Mouse (Mus musculus): Measurements from ENCODE around the gene Onecut1. TPM values are rescaled to one million over a fixed set of nuclear protein-coding genes. Genes with fewer than 3 reads are reported as not detected.

The Onecut1 gene
- total and polyA plus RNA-seq, 3 experiments, result not detected

GRCm38 (mm10) chr9:74904866-74905508 lies 43.3 kb downstream of the Onecut1 start:
- no peaks in the 10 kb centered on the region for H3K36me3 ChIP-seq (replicated peaks in 1 of 2; ENCODE audit: control insufficient read depth in 1 of 2, insufficient read depth in 1 of 2, low read length in 1 of 2)
- H3K9me3 ChIP-seq (replicated peaks; ENCODE audit: low read length), result no peaks in the 10 kb centered on the region
- peak; percentile 84 for DNase-seq (ENCODE audit: extremely low read depth)
- in situ Hi-C loops (cut with MboI; ENCODE audit: low pct_ligation_motif_present, low pct_unique_long_range_greater_than_20kb, low sequenced_read_pairs) (loop anchor here (5.0 to 10.0 kb wide), 4 partner anchors 47 to 370 kb away; partner anchors contain the start of gene Fam214a), dilution Hi-C loops (cut with MboI; ENCODE audit: extremely low pct_ligation_motif_present, extremely low pct_unique_long_range_greater_than_20kb, low sequenced_read_pairs) (no loop called here)
- no peak overlapping the region for H3K27ac ChIP-seq (ENCODE audit: insufficient read depth, low read depth)
- peaks cover 11 to 18% of the 10 kb centered on the region in 2 experiments for H3K4me1 ChIP-seq (ENCODE audit: control insufficient read depth in 1 of 2, insufficient read depth in 2 of 2)
- TF ChIP-seq RAD21 (IDR thresholded peaks at IDR 0.05; ENCODE audit: low read depth, low read length) (peak; percentile 98), BHLHE40 (IDR thresholded peaks at IDR 0.05; ENCODE audit: low read depth, low read length) (peak; percentile 16; the same call in 1 of the 2 replicates), USF2 (conservative IDR thresholded peaks at IDR 0.05; ENCODE audit: low read depth, low read length) (no peak), ZC3H11A (IDR thresholded peaks at IDR 0.05; ENCODE audit: low read depth, low read length) (peak; percentile 86), CTCF (conservative IDR thresholded peaks at IDR 0.05 in 1 of 2, IDR thresholded peaks at IDR 0.05 in 1 of 2; ENCODE audit: low read depth in 2 of 2, low read length in 2 of 2) (peak; percentile 74 to 91), EP300 (IDR thresholded peaks at IDR 0.05; ENCODE audit: low read length) (no peak), RCOR1 (conservative IDR thresholded peaks at IDR 0.05; ENCODE audit: low read depth, low read length) (no peak), NELFE (IDR thresholded peaks at IDR 0.05; ENCODE audit: low read depth, low read length) (no peak), SMC3 (IDR thresholded peaks at IDR 0.05; ENCODE audit: low read depth, low read length) (peak; percentile 91), MAZ (IDR thresholded peaks at IDR 0.05; ENCODE audit: low read depth, low read length) (0 out of 2 replicates have a peak, but pooled peaks have one; percentile 41), ELF1 (IDR thresholded peaks at IDR 0.05; ENCODE audit: low read depth, low read length) (peak; percentile 39), MYC (IDR thresholded peaks at IDR 0.05; ENCODE audit: low read depth, low read length) (no peak), IRF4 (IDR thresholded peaks at IDR 0.05; ENCODE audit: low read depth, low read length) (no peak), PAX5 (IDR thresholded peaks at IDR 0.05; ENCODE audit: low read length) (no peak)
- H3K27me3 ChIP-seq (replicated peaks), result no peaks in the 10 kb centered on the region
- no peak overlapping the region for H3K9ac ChIP-seq (ENCODE audit: insufficient read depth, low read depth)
- H3K4me3 ChIP-seq (replicated peaks in 1 of 3; ENCODE audit: low read depth in 2 of 3, low read length in 2 of 3, poor library complexity in 1 of 3), result no peak overlapping the region
- no peak overlapping the region for H3K4me2 ChIP-seq (ENCODE audit: insufficient read depth, low read depth, poor library complexity, severe bottlenecking)
- H3K79me2 ChIP-seq (replicated peaks; ENCODE audit: control insufficient read depth, extremely low read depth, insufficient read depth, poor library complexity, severe bottlenecking), result no peaks in the 10 kb centered on the region

- Histone ChIP-seq H3K4me1 (ENCODE audit: control insufficient read depth in 1 of 2, insufficient read depth in 2 of 2) (peaks cover 15 to 25% of the 10 kb centered on the region in 2 experiments), H3K4me3 (replicated peaks in 1 of 3; ENCODE audit: low read depth in 2 of 3, low read length in 2 of 3, poor library complexity in 1 of 3) (no peak overlapping the region), H3K9me3 (replicated peaks; ENCODE audit: low read length) (no peaks in the 10 kb centered on the region), H3K9ac (ENCODE audit: insufficient read depth, low read depth) (no peak overlapping the region), H3K36me3 (replicated peaks in 1 of 2; ENCODE audit: control insufficient read depth in 1 of 2, insufficient read depth in 1 of 2, low read length in 1 of 2) (no peaks in the 10 kb centered on the region), H3K4me2 (ENCODE audit: insufficient read depth, low read depth, poor library complexity, severe bottlenecking) (no peak overlapping the region), H3K79me2 (replicated peaks; ENCODE audit: control insufficient read depth, extremely low read depth, insufficient read depth, poor library complexity, severe bottlenecking) (no peaks in the 10 kb centered on the region), H3K27me3 (replicated peaks) (no peaks in the 10 kb centered on the region), H3K27ac (ENCODE audit: insufficient read depth, low read depth) (no peak overlapping the region)
- dilution Hi-C loops (cut with MboI; ENCODE audit: extremely low pct_ligation_motif_present, extremely low pct_unique_long_range_greater_than_20kb, low sequenced_read_pairs), result no loop called here
- in situ Hi-C loops (cut with MboI; ENCODE audit: low pct_ligation_motif_present, low pct_unique_long_range_greater_than_20kb, low sequenced_read_pairs), result loop anchor here (5.0 to 10.0 kb wide), 4 partner anchors 45 to 368 kb away; partner anchors contain the start of gene Fam214a
- TF ChIP-seq UBTF (IDR thresholded peaks at IDR 0.05; ENCODE audit: low read depth, low read length) (no peak), KAT2A (IDR thresholded peaks at IDR 0.05; ENCODE audit: insufficient replicate concordance, low read length) (no peak), MAX (IDR thresholded peaks at IDR 0.05; ENCODE audit: low read length) (no peak), RCOR1 (conservative IDR thresholded peaks at IDR 0.05; ENCODE audit: low read depth, low read length) (no peak), ETS1 (conservative IDR thresholded peaks at IDR 0.05; ENCODE audit: low read depth, low read length) (no peak), POLR2AphosphoS2 (IDR thresholded peaks at IDR 0.05; ENCODE audit: low read depth, low read length) (no peak), ZMIZ1 (IDR thresholded peaks at IDR 0.05; ENCODE audit: low read depth, low read length) (no peak), TBP (conservative IDR thresholded peaks at IDR 0.05; ENCODE audit: low read depth, low read length) (no peak), CTCF (conservative IDR thresholded peaks at IDR 0.05 in 1 of 2, IDR thresholded peaks at IDR 0.05 in 1 of 2; ENCODE audit: low read depth in 2 of 2, low read length in 2 of 2) (no peak), TCF12 (IDR thresholded peaks at IDR 0.05; ENCODE audit: low read depth, low read length) (no peak), JUND (conservative IDR thresholded peaks at IDR 0.05; ENCODE audit: low read depth, low read length) (no peak), MAFK (IDR thresholded peaks at IDR 0.05; ENCODE audit: insufficient replicate concordance, low read length) (no peak), SIN3A (IDR thresholded peaks at IDR 0.05; ENCODE audit: low read length) (no peak), MXI1 (IDR thresholded peaks at IDR 0.05; ENCODE audit: low read depth, low read length) (no peak), ZC3H11A (IDR thresholded peaks at IDR 0.05; ENCODE audit: low read depth, low read length) (no peak), MAZ (IDR thresholded peaks at IDR 0.05; ENCODE audit: low read depth, low read length) (no peak), HCFC1 (IDR thresholded peaks at IDR 0.05; ENCODE audit: low read depth, low read length) (no peak), NELFE (IDR thresholded peaks at IDR 0.05; ENCODE audit: low read depth, low read length) (no peak), EP300 (IDR thresholded peaks at IDR 0.05; ENCODE audit: low read length) (no peak), USF1 (IDR thresholded peaks at IDR 0.05; ENCODE audit: low read depth, low read length) (no peak)
- peak; percentile 20 for DNase-seq (ENCODE audit: extremely low read depth)
Measured at GRCm38 (mm10) chr9:74906951-74907350, 45.2 kb downstream of the Onecut1 start.
